Mouse (Mus musculus): Measurements from ENCODE around the gene Casz1. TPM values are rescaled to one million over a fixed set of nuclear protein-coding genes. Genes with fewer than 3 reads are reported as not detected.

The Casz1 gene
- polyA plus RNA-seq, 2 experiments, result 5.5 to 7.4 TPM

DNA sequence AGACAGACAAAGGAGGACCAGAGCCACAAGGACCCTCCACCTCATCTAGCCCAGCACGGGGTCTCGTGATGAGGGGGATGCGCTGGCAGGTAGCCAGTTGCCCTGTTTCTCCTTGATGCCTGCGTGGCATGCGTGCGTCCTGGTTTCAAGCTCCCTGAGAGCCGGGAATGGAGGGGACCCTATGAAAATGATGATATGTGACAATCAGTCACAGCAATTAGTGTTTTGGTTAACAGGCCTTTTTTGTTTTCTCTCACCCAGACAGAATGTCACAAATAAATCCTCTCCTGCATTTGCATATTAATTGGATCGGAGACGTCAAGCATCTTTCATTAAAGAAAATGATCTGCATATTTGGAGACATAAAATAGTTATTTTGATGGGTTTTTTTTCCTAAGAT is 71.9 kb downstream of the Casz1 start:
- Histone ChIP-seq H3K9me3 (ENCODE audit: control insufficient read depth, low read length) (no peaks in the 10 kb centered on the region), H3K4me1 (ENCODE audit: control insufficient read depth, insufficient read depth, low read length) (peaks cover 22% of the 10 kb centered on the region), H3K9ac (ENCODE audit: low read depth, low read length, severe bottlenecking) (no peak overlapping the region), H3K36me3 (ENCODE audit: control insufficient read depth, insufficient read depth, low read length) (no peaks in the 10 kb centered on the region), H3K4me2 (replicated peaks; ENCODE audit: low read depth, low read length, severe bottlenecking) (no peak overlapping the region), H3K27ac (replicated peaks; ENCODE audit: low read depth, low read length) (no peak overlapping the region), H3K4me3 (replicated peaks; ENCODE audit: low read length) (no peak overlapping the region), H3K27me3 (ENCODE audit: control insufficient read depth, insufficient read depth, low read length) (peaks cover 36% of the 10 kb centered on the region)
- no peak for TF ChIP-seq POLR2A (IDR thresholded peaks at IDR 0.05; ENCODE audit: borderline replicate concordance, extremely low read depth, insufficient read depth, insufficient read length)
- no peak for ATAC-seq (ENCODE audit: low FRiP score, low read depth)
- DNase-seq (ENCODE audit: low spot score), result no peak
- 78% methylated on average over 9 of the region's 9 CpGs for WGBS

DNA sequence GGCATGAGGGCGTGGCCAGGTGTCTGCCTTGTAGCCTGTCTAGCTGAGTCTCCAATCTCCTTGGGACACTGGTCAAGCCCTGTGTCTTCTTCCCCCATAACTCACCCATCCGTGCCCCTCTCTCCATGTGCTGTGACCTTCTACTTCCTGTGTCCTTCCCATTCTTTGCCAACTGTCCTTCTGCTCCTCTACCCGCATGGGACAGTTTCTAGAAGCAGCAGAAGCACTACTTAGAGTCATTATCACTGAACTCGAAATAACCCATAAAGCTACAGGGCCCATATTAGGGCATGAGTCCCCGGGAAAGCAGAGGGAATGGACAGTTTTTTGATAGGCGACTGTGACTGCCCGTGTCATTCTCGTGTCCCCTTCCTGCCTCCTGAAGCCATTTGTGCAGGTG is 72.6 kb downstream of the Casz1 start:
- TF ChIP-seq POLR2A (IDR thresholded peaks at IDR 0.05; ENCODE audit: borderline replicate concordance, extremely low read depth, insufficient read depth, insufficient read length), result no peak
- ATAC-seq (ENCODE audit: low FRiP score, low read depth), result no peak

GRCm38 (mm10) chr4:148878192-148878983 is 74.2 kb downstream of the Casz1 start:
- Histone ChIP-seq H3K4me3 (replicated peaks; ENCODE audit: low read length) (no peak overlapping the region), H3K27me3 (ENCODE audit: control insufficient read depth, insufficient read depth, low read length) (peaks cover 32% of the 10 kb centered on the region), H3K9me3 (ENCODE audit: control insufficient read depth, low read length) (no peaks in the 10 kb centered on the region), H3K4me2 (replicated peaks; ENCODE audit: low read depth, low read length, severe bottlenecking) (no peak overlapping the region), H3K36me3 (ENCODE audit: control insufficient read depth, insufficient read depth, low read length) (no peaks in the 10 kb centered on the region), H3K9ac (ENCODE audit: low read depth, low read length, severe bottlenecking) (no peak overlapping the region), H3K4me1 (ENCODE audit: control insufficient read depth, insufficient read depth, low read length) (0 out of 2 replicates have a peak, but pooled peaks cover 2% of the 10 kb centered on the region), H3K27ac (replicated peaks; ENCODE audit: low read depth, low read length) (no peak overlapping the region)
- WGBS, result 67% methylated on average over 11 of the region's 11 CpGs
- no peak for ATAC-seq (ENCODE audit: low FRiP score, low read depth)
- TF ChIP-seq POLR2A (IDR thresholded peaks at IDR 0.05; ENCODE audit: borderline replicate concordance, extremely low read depth, insufficient read depth, insufficient read length), result no peak
- DNase-seq (ENCODE audit: low spot score), result no peak

More for the DNA sequence above, 72.6 kb downstream of the Casz1 start:
- Histone ChIP-seq H3K4me1 (ENCODE audit: control insufficient read depth, insufficient read depth, low read length) (peaks cover 17% of the 10 kb centered on the region), H3K9ac (ENCODE audit: low read depth, low read length, severe bottlenecking) (no peak overlapping the region), H3K36me3 (ENCODE audit: control insufficient read depth, insufficient read depth, low read length) (no peaks in the 10 kb centered on the region), H3K9me3 (ENCODE audit: control insufficient read depth, low read length) (no peaks in the 10 kb centered on the region), H3K27me3 (ENCODE audit: control insufficient read depth, insufficient read depth, low read length) (peaks cover 36% of the 10 kb centered on the region), H3K4me3 (replicated peaks; ENCODE audit: low read length) (no peak overlapping the region), H3K27ac (replicated peaks; ENCODE audit: low read depth, low read length) (no peak overlapping the region), H3K4me2 (replicated peaks; ENCODE audit: low read depth, low read length, severe bottlenecking) (no peak overlapping the region)
- 83% methylated on average over 8 of the region's 8 CpGs for WGBS
- no peak for DNase-seq (ENCODE audit: low spot score)

DNA sequence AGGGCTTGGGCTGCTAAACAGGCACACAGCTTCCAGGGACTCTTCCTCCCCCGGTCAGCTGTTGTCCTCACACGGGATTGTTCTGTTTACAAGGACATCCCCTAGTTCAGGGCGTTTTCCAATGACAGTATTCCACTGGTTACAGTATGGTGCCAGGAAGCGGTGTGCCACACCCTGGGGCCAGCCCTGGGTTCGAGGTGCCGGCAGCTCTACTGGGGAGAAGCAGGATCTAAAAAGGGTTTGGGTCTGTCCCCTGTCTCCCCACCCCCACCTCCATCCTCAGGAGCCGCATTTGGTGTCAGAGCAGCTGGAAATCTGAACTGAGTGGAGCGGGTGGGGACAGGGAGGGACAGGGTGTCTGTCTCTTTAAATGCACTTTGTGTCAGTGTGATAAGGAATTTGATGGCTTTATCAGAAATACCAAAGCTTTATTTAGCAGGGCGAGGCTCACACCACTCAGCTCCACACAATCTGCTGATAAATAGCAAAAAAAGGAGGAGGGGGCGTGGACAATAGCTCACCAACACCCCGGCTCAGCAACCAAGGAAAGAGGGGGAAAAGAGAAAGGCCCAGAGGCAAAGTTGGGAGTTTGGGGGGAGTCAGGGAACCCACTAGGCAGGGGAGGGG is 74.9 kb downstream of the Casz1 start:
- H3K9me3 ChIP-seq (ENCODE audit: control insufficient read depth, low read length), result no peaks in the 10 kb centered on the region
- 68% methylated on average over 11 of the region's 11 CpGs for WGBS
- ATAC-seq (ENCODE audit: low FRiP score, low read depth), result peak; percentile 25
- TF ChIP-seq POLR2A (IDR thresholded peaks at IDR 0.05; ENCODE audit: borderline replicate concordance, extremely low read depth, insufficient read depth, insufficient read length), result no peak
- H3K4me1 ChIP-seq (ENCODE audit: control insufficient read depth, insufficient read depth, low read length), result no peaks in the 10 kb centered on the region
- H3K36me3 ChIP-seq (ENCODE audit: control insufficient read depth, insufficient read depth, low read length), result no peaks in the 10 kb centered on the region
- H3K27me3 ChIP-seq (ENCODE audit: control insufficient read depth, insufficient read depth, low read length), result peaks cover 29% of the 10 kb centered on the region
- DNase-seq (ENCODE audit: low spot score), result no peak
- no peak overlapping the region for H3K9ac ChIP-seq (ENCODE audit: low read depth, low read length, severe bottlenecking)
- no peak overlapping the region for H3K4me2 ChIP-seq (replicated peaks; ENCODE audit: low read depth, low read length, severe bottlenecking)
- no peak overlapping the region for H3K27ac ChIP-seq (replicated peaks; ENCODE audit: low read depth, low read length)
- H3K4me3 ChIP-seq (replicated peaks; ENCODE audit: low read length), result no peak overlapping the region

DNA sequence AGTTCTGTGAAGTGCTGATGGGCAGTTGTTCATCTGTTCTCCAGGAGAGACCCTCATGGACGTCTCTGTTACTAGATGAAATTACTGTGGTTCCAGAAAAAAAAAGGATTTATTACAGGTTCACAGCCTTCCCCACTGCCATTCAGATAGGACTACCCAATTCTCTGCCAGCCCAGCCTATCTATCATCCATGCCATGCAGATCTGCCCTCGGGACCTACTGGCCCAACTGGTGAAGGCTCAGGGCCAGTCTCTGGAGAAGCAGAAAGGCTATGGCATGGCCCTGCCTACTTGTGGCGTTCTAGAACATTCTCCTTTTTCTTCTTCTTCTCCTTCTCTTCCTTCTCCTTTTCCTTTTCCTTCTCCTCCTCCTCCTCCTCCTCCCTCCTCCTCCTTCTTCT is 75.4 kb downstream of the Casz1 start:
- Histone ChIP-seq H3K4me2 (replicated peaks; ENCODE audit: low read depth, low read length, severe bottlenecking) (no peak overlapping the region), H3K36me3 (ENCODE audit: control insufficient read depth, insufficient read depth, low read length) (no peaks in the 10 kb centered on the region), H3K4me3 (replicated peaks; ENCODE audit: low read length) (no peak overlapping the region), H3K4me1 (ENCODE audit: control insufficient read depth, insufficient read depth, low read length) (no peaks in the 10 kb centered on the region), H3K9ac (ENCODE audit: low read depth, low read length, severe bottlenecking) (no peak overlapping the region), H3K27ac (replicated peaks; ENCODE audit: low read depth, low read length) (no peak overlapping the region), H3K9me3 (ENCODE audit: control insufficient read depth, low read length) (no peaks in the 10 kb centered on the region), H3K27me3 (ENCODE audit: control insufficient read depth, insufficient read depth, low read length) (peaks cover 24% of the 10 kb centered on the region)
- TF ChIP-seq POLR2A (IDR thresholded peaks at IDR 0.05; ENCODE audit: borderline replicate concordance, extremely low read depth, insufficient read depth, insufficient read length), result no peak
- ATAC-seq (ENCODE audit: low FRiP score, low read depth) (no peak), DNase-seq (ENCODE audit: low spot score) (no peak)
- 79% methylated on average over 3 of the region's 3 CpGs for WGBS

Measured in limb, embryonic 14.5 days (tissue).